14 mouse cellular contexts compared by ENCODE assay signal in genomic region chr7:46236363-46236762, GRCm38 (mm10). TPM values are rescaled to one million over a fixed set of nuclear protein-coding genes. Genes with fewer than 3 reads are reported as not detected.
DNase-seq lines count a peak whose midpoint lies in the region; ATAC-seq lines count a peak whose summit lies in the region.
"Had no signal": no experiment of that assay in that cellular context is flagged by ENCODE, and none has a peak within 500 bp of the region (broad histone marks: within the 10 kb centered on the region; RNA-seq: fewer than 3 reads in every experiment).

No protein-coding gene starts in this region.

- no peak overlapping the region for H3K4me3 ChIP-seq in forebrain, embryonic 11.5 days (ENCODE audit: low read depth, low read length)
- no peak overlapping the region for H3K4me3 ChIP-seq in hindbrain, embryonic 13.5 days
- H3K4me3 ChIP-seq in kidney, embryonic 14.5 days (ENCODE audit: low read length) = no peak overlapping the region
- H3K4me3 ChIP-seq in midbrain, embryonic 15.5 days = no peak overlapping the region
- no peak overlapping the region for H3K4me3 ChIP-seq in heart, embryonic 12.5 days
- H3K4me3 ChIP-seq: erythroblast, embryonic 14.5 days had no signal

- H3K4me2 ChIP-seq in forebrain, embryonic 11.5 days (ENCODE audit: low read depth, low read length, severe bottlenecking) = no peak overlapping the region
- H3K4me2 ChIP-seq in hindbrain, embryonic 13.5 days = no peak overlapping the region
- H3K4me2 ChIP-seq in kidney, embryonic 14.5 days (replicated peaks; ENCODE audit: low read depth, low read length) = no peak overlapping the region; the same call in 1 of the 2 replicates
- peak overlapping the region; percentile 20; the same call in 1 of the 2 replicates for H3K4me2 ChIP-seq in midbrain, embryonic 15.5 days
- no peak overlapping the region for H3K4me2 ChIP-seq in heart, embryonic 12.5 days
- H3K4me2 ChIP-seq: lung, embryonic 14.5 days had no signal

- WGBS in forebrain, embryonic 11.5 days = 74% methylated on average over 15 of the region's 15 CpGs
- 80% methylated on average over 15 of the region's 15 CpGs for WGBS in hindbrain, embryonic 13.5 days
- 68% methylated on average over 15 of the region's 15 CpGs for WGBS in kidney, embryonic 14.5 days
- WGBS in midbrain, embryonic 15.5 days = 76% methylated on average over 15 of the region's 15 CpGs
- 80% methylated on average over 15 of the region's 15 CpGs for WGBS in heart, embryonic 12.5 days

- no peak overlapping the region for H3K27ac ChIP-seq in forebrain, embryonic 11.5 days (ENCODE audit: low read depth, low read length)
- peak overlapping the region; percentile 48 for H3K27ac ChIP-seq in hindbrain, embryonic 13.5 days
- no peak overlapping the region for H3K27ac ChIP-seq in kidney, embryonic 14.5 days (ENCODE audit: low read depth, low read length)
- peak overlapping the region; percentile 71 for H3K27ac ChIP-seq in midbrain, embryonic 15.5 days
- H3K27ac ChIP-seq in heart, embryonic 12.5 days (ENCODE audit: poor library complexity, severe bottlenecking) = no peak overlapping the region

- H3K9me3 ChIP-seq in forebrain, embryonic 11.5 days (ENCODE audit: control insufficient read depth, low read length) = no peaks in the 10 kb centered on the region
- H3K9me3 ChIP-seq in hindbrain, embryonic 13.5 days = no peaks in the 10 kb centered on the region
- H3K9me3 ChIP-seq in kidney, embryonic 14.5 days (ENCODE audit: control insufficient read depth, low read length) = no peaks in the 10 kb centered on the region
- H3K9me3 ChIP-seq in midbrain, embryonic 15.5 days = no peaks in the 10 kb centered on the region
- peaks cover 2% of the 10 kb centered on the region; the same call in 1 of the 2 replicates for H3K9me3 ChIP-seq in heart, embryonic 12.5 days (replicated peaks)

- no peaks in the 10 kb centered on the region for H3K4me1 ChIP-seq in forebrain, embryonic 11.5 days (replicated peaks; ENCODE audit: control insufficient read depth, insufficient read depth, low read length)
- peaks cover 22% of the 10 kb centered on the region for H3K4me1 ChIP-seq in hindbrain, embryonic 13.5 days (replicated peaks)
- H3K4me1 ChIP-seq in kidney, embryonic 14.5 days (ENCODE audit: control insufficient read depth, insufficient read depth, low read length) = peaks cover 8% of the 10 kb centered on the region; the same call in 1 of the 2 replicates
- peaks cover 18% of the 10 kb centered on the region for H3K4me1 ChIP-seq in midbrain, embryonic 15.5 days
- H3K4me1 ChIP-seq in heart, embryonic 12.5 days (replicated peaks) = peaks cover 23% of the 10 kb centered on the region

- H3K27me3 ChIP-seq in forebrain, embryonic 11.5 days (ENCODE audit: control insufficient read depth, insufficient read depth, low read length) = no peaks in the 10 kb centered on the region
- no peaks in the 10 kb centered on the region; the same call in 1 of the 2 replicates for H3K27me3 ChIP-seq in hindbrain, embryonic 13.5 days
- H3K27me3 ChIP-seq in kidney, embryonic 14.5 days (ENCODE audit: control insufficient read depth, insufficient read depth, low read length) = no peaks in the 10 kb centered on the region
- no peaks in the 10 kb centered on the region for H3K27me3 ChIP-seq in midbrain, embryonic 15.5 days (replicated peaks)
- H3K27me3 ChIP-seq in heart, embryonic 12.5 days (replicated peaks) = peaks cover 11% of the 10 kb centered on the region; the same call in 1 of the 2 replicates

- H3K36me3 ChIP-seq in forebrain, embryonic 11.5 days (ENCODE audit: control insufficient read depth, insufficient read depth, low read length) = no peaks in the 10 kb centered on the region
- no peaks in the 10 kb centered on the region for H3K36me3 ChIP-seq in hindbrain, embryonic 13.5 days
- H3K36me3 ChIP-seq in kidney, embryonic 14.5 days (ENCODE audit: control insufficient read depth, insufficient read depth, low read length) = no peaks in the 10 kb centered on the region
- no peaks in the 10 kb centered on the region for H3K36me3 ChIP-seq in midbrain, embryonic 15.5 days (replicated peaks)
- H3K36me3 ChIP-seq in heart, embryonic 12.5 days = no peaks in the 10 kb centered on the region

- DNase-seq in forebrain, embryonic 11.5 days (ENCODE audit: low spot score) = no peak
- no peak for DNase-seq in thymus, postnatal 25 days
- DNase-seq: cerebellum, postnatal 25 days; heart, adult 11 months; heart, postnatal 4 days; lung, embryonic 14.5 days had no signal

- peak overlapping the region; percentile 7; the same call in 1 of the 2 replicates for H3K9ac ChIP-seq in forebrain, embryonic 11.5 days (ENCODE audit: low read length)
- no peak overlapping the region for H3K9ac ChIP-seq in hindbrain, embryonic 13.5 days
- H3K9ac ChIP-seq in kidney, embryonic 14.5 days (ENCODE audit: low read depth, low read length) = peak overlapping the region; percentile 31; the same call in 1 of the 2 replicates
- H3K9ac ChIP-seq in midbrain, embryonic 15.5 days = peak overlapping the region; percentile 8; the same call in 1 of the 2 replicates
- H3K9ac ChIP-seq in heart, embryonic 12.5 days = no peak overlapping the region
- H3K9ac ChIP-seq: lung, embryonic 14.5 days had no signal

- ATAC-seq in forebrain, embryonic 11.5 days (replicated peaks; ENCODE audit: low FRiP score) = no peak
- ATAC-seq in hindbrain, embryonic 13.5 days (ENCODE audit: low FRiP score) = no peak
- 0 out of 2 replicates have a peak, but pooled peaks have one; percentile 28 for ATAC-seq in kidney, embryonic 14.5 days (ENCODE audit: low FRiP score, low TSS enrichment)
- peak; percentile 51; the same call in 1 of the 2 replicates for ATAC-seq in midbrain, embryonic 15.5 days (replicated peaks)
- ATAC-seq in heart, embryonic 12.5 days (ENCODE audit: insufficient number of reproducible peaks, low FRiP score) = no peak
- no peak for ATAC-seq in megakaryocyte progenitor cell, adult 5-6 weeks (replicated peaks; ENCODE audit: poor library complexity)

RNA-seq across cellular contexts. Expression of gene Ush1c, which starts 1.9 kb away (rescaled TPM):
- 3.1 and 4.7 TPM in 2 replicates for polyA plus RNA-seq in forebrain, embryonic 11.5 days (2014; fragmentation: Nextera tagmentation; extraction: Ambion mirVana)
- 1.7 and 2.4 TPM in 2 replicates for polyA plus RNA-seq in hindbrain, embryonic 13.5 days (2015; fragmentation: Nextera tagmentation; extraction: Ambion mirVana)
- 4.7 and 8.7 TPM in 2 replicates for polyA plus RNA-seq in kidney, embryonic 14.5 days (2014; fragmentation: Nextera tagmentation; extraction: Ambion mirVana)
- 1.9 and 2.3 TPM in 2 replicates for polyA plus RNA-seq in midbrain, embryonic 15.5 days (2015; fragmentation: Nextera tagmentation; extraction: Ambion mirVana)
- 2.3 and 2.4 TPM in 2 replicates for polyA plus RNA-seq in heart, embryonic 12.5 days (2016; fragmentation: Nextera tagmentation; extraction: Ambion mirVana)
- total RNA-seq in megakaryocyte progenitor cell, adult 5-6 weeks (2015) = not detected in 2 replicates
- total RNA-seq in megakaryocyte progenitor cell, adult 5-6 weeks (2017) = not detected in 2 replicates
- total RNA-seq: CH12.LX had no signal
- polyA plus RNA-seq: erythroblast, embryonic 14.5 days had no signal

RNA-seq across cellular contexts. Expression of gene Otog, which starts 4.4 kb away (rescaled TPM):
- 0.11 and 0.16 TPM in 2 replicates for polyA plus RNA-seq in forebrain, embryonic 11.5 days (2014; fragmentation: Nextera tagmentation; extraction: Ambion mirVana)
- 0.19 and 0.34 TPM in 2 replicates for polyA plus RNA-seq in hindbrain, embryonic 13.5 days (2015; fragmentation: Nextera tagmentation; extraction: Ambion mirVana)
- 0.03 TPM in 1 of 2 replicates, not detected in the other for polyA plus RNA-seq in kidney, embryonic 14.5 days (2014; fragmentation: Nextera tagmentation; extraction: Ambion mirVana)
- 0.11 TPM in 1 of 2 replicates, not detected in the other for polyA plus RNA-seq in midbrain, embryonic 15.5 days (2015; fragmentation: Nextera tagmentation; extraction: Ambion mirVana)
- not detected in 2 replicates for polyA plus RNA-seq in heart, embryonic 12.5 days (2016; fragmentation: Nextera tagmentation; extraction: Ambion mirVana)
- not detected in 2 replicates for total RNA-seq in megakaryocyte progenitor cell, adult 5-6 weeks (2015)
- total RNA-seq in megakaryocyte progenitor cell, adult 5-6 weeks (2017) = not detected in 2 replicates
- total RNA-seq: heart, postnatal 4 days had no signal
- polyA plus RNA-seq: erythroblast, embryonic 14.5 days; limb, embryonic 11.5 days; lung, embryonic 14.5 days had no signal

RNA-seq across cellular contexts. Expression of gene Abcc8, which starts 56.5 kb away (rescaled TPM):
- polyA plus RNA-seq in forebrain, embryonic 11.5 days (2014; fragmentation: Nextera tagmentation; extraction: Ambion mirVana) = 0.55 and 0.79 TPM in 2 replicates
- polyA plus RNA-seq in hindbrain, embryonic 13.5 days (2015; fragmentation: Nextera tagmentation; extraction: Ambion mirVana) = 6.2 and 7.1 TPM in 2 replicates
- polyA plus RNA-seq in kidney, embryonic 14.5 days (2014; fragmentation: Nextera tagmentation; extraction: Ambion mirVana) = 1.5 and 1.9 TPM in 2 replicates
- 5.8 and 9.3 TPM in 2 replicates for polyA plus RNA-seq in midbrain, embryonic 15.5 days (2015; fragmentation: Nextera tagmentation; extraction: Ambion mirVana)
- 6.2 and 7.0 TPM in 2 replicates for polyA plus RNA-seq in heart, embryonic 12.5 days (2016; fragmentation: Nextera tagmentation; extraction: Ambion mirVana)
- total RNA-seq in megakaryocyte progenitor cell, adult 5-6 weeks (2015) = not detected in 2 replicates
- not detected in 2 replicates for total RNA-seq in megakaryocyte progenitor cell, adult 5-6 weeks (2017)
- total RNA-seq: CH12.LX had no signal
- polyA plus RNA-seq: erythroblast, embryonic 14.5 days had no signal

Comparison
In these comparisons a context has a peak if more than half of its experiments do, and no peak if none do; other contexts are left out.
1. ATAC-seq: peak in kidney, embryonic 14.5 days (single experiment) and midbrain, embryonic 15.5 days (single experiment); none in forebrain, embryonic 11.5 days (single experiment), hindbrain, embryonic 13.5 days (single experiment), heart, embryonic 12.5 days (single experiment) and megakaryocyte progenitor cell, adult 5-6 weeks (single experiment).
2. H3K27ac ChIP-seq: peak in hindbrain, embryonic 13.5 days (single experiment) and midbrain, embryonic 15.5 days (single experiment); none in forebrain, embryonic 11.5 days (single experiment), kidney, embryonic 14.5 days (single experiment) and heart, embryonic 12.5 days (single experiment).
3. H3K9ac ChIP-seq: peak in forebrain, embryonic 11.5 days (single experiment), kidney, embryonic 14.5 days (single experiment) and midbrain, embryonic 15.5 days (single experiment); none in hindbrain, embryonic 13.5 days (single experiment) and heart, embryonic 12.5 days (single experiment).